Comparison of ENCODE assay signal across 10 mouse cellular contexts in genomic region chr10:30587037-30587436, GRCm38 (mm10). TPM values are rescaled to one million over a fixed set of nuclear protein-coding genes. Genes with fewer than 3 reads are reported as not detected.
DNase-seq lines count a peak whose midpoint lies in the region; ATAC-seq and TF ChIP-seq lines count a peak whose summit lies in the region.
"Had no signal": no experiment of that assay in that cellular context is flagged by ENCODE, and none has a peak within 500 bp of the region (broad histone marks: within the 10 kb centered on the region; RNA-seq: fewer than 3 reads in every experiment).

No protein-coding gene starts in this region.

- no peaks in the 10 kb centered on the region for H3K27me3 ChIP-seq in heart, adult 2 months (ENCODE audit: control insufficient read depth, insufficient read depth, low read length)
- H3K27me3 ChIP-seq in midbrain, embryonic 14.5 days (ENCODE audit: control insufficient read depth, insufficient read depth, low read length), result no peaks in the 10 kb centered on the region
- no peaks in the 10 kb centered on the region for H3K27me3 ChIP-seq in midbrain, embryonic 13.5 days
- H3K27me3 ChIP-seq: liver, embryonic 15.5 days had no signal

- TF ChIP-seq POLR2A in heart, adult 2 months (IDR thresholded peaks at IDR 0.05; ENCODE audit: insufficient read depth, low read depth, low read length), result no peak

- no peak overlapping the region for H3K4me3 ChIP-seq in heart, adult 2 months
- no peak overlapping the region for H3K4me3 ChIP-seq in midbrain, embryonic 14.5 days (replicated peaks; ENCODE audit: low read depth, low read length)
- no peak overlapping the region for H3K4me3 ChIP-seq in midbrain, embryonic 13.5 days (replicated peaks)
- H3K4me3 ChIP-seq: liver, embryonic 15.5 days had no signal

- no peak overlapping the region for H3K9ac ChIP-seq in heart, adult 2 months (ENCODE audit: low read depth, low read length)
- H3K9ac ChIP-seq in midbrain, embryonic 14.5 days (replicated peaks; ENCODE audit: low read length), result no peak overlapping the region
- H3K9ac ChIP-seq in midbrain, embryonic 13.5 days (replicated peaks), result no peak overlapping the region
- H3K9ac ChIP-seq: liver, embryonic 15.5 days had no signal

- no peak overlapping the region for H3K4me2 ChIP-seq in midbrain, embryonic 14.5 days (ENCODE audit: low read length)
- no peak overlapping the region for H3K4me2 ChIP-seq in midbrain, embryonic 13.5 days (replicated peaks)
- H3K4me2 ChIP-seq: liver, embryonic 15.5 days had no signal

- H3K9me3 ChIP-seq in midbrain, embryonic 14.5 days (ENCODE audit: control insufficient read depth, low read length), result no peaks in the 10 kb centered on the region
- H3K9me3 ChIP-seq in midbrain, embryonic 13.5 days, result no peaks in the 10 kb centered on the region
- H3K9me3 ChIP-seq: liver, embryonic 15.5 days had no signal

- peak; percentile 40 for TF ChIP-seq CTCF in heart, adult 2 months (IDR thresholded peaks at IDR 0.05)

- WGBS in heart, adult 2 months, result 63% methylated on average over 5 of the region's 5 CpGs
- WGBS in midbrain, embryonic 14.5 days, result 73% methylated on average over 5 of the region's 5 CpGs
- 65% methylated on average over 5 of the region's 5 CpGs for WGBS in midbrain, embryonic 13.5 days

- ATAC-seq in midbrain, embryonic 14.5 days (ENCODE audit: low FRiP score, low TSS enrichment), result no peak
- ATAC-seq in midbrain, embryonic 13.5 days, result no peak

- no peaks in the 10 kb centered on the region for H3K36me3 ChIP-seq in heart, adult 2 months (ENCODE audit: control insufficient read depth, insufficient read depth, low read length)
- peaks cover 45% of the 10 kb centered on the region for H3K36me3 ChIP-seq in midbrain, embryonic 14.5 days (ENCODE audit: control insufficient read depth, insufficient read depth, low read length)
- H3K36me3 ChIP-seq in midbrain, embryonic 13.5 days, result peaks cover 36% of the 10 kb centered on the region

- no peaks in the 10 kb centered on the region for H3K4me1 ChIP-seq in heart, adult 2 months (ENCODE audit: control insufficient read depth, insufficient read depth, low read length)
- no peaks in the 10 kb centered on the region for H3K4me1 ChIP-seq in midbrain, embryonic 14.5 days (ENCODE audit: control insufficient read depth, insufficient read depth, low read length)
- H3K4me1 ChIP-seq in midbrain, embryonic 13.5 days (replicated peaks), result no peaks in the 10 kb centered on the region
- H3K4me1 ChIP-seq: liver, embryonic 15.5 days had no signal

- no peak for TF ChIP-seq EP300 in heart, adult 2 months (IDR thresholded peaks at IDR 0.05; ENCODE audit: insufficient read depth, low read depth, low read length)

- no peaks in the 10 kb centered on the region for H3K79me2 ChIP-seq in heart, adult 2 months (replicated peaks; ENCODE audit: control insufficient read depth, insufficient read depth, low read length)

- DNase-seq in heart, adult 2 months, result no peak
- DNase-seq in heart, postnatal 10 days, result no peak
- DNase-seq in midbrain, embryonic 14.5 days, result peak; percentile 67
- peak; percentile 20 for DNase-seq in brain, embryonic 18.5 days (ENCODE audit: low read depth, low spot score)
- DNase-seq in naive thymus-derived CD4-positive, alpha-beta T cell, adult 2 months (ENCODE audit: low read depth), result peak; percentile 15
- DNase-seq in adrenal gland, postnatal 10 days, result no peak
- no peak for DNase-seq in adrenal gland, postnatal 4 days (ENCODE audit: low spot score in 2 of 2)
- DNase-seq: cerebellum, adult 11-12 months had no signal

- no peak overlapping the region for H3K27ac ChIP-seq in heart, adult 2 months
- H3K27ac ChIP-seq in midbrain, embryonic 14.5 days (replicated peaks; ENCODE audit: low read depth, low read length), result no peak overlapping the region
- no peak overlapping the region for H3K27ac ChIP-seq in midbrain, embryonic 13.5 days
- H3K27ac ChIP-seq: liver, embryonic 15.5 days had no signal

- intact Hi-C loops in heart, adult 2 months (cut with DNase I), result no loop called here
- intact Hi-C loops in heart, postnatal 10 days (cut with DNase I), result loop anchor here (10.0 kb wide), 1 partner anchor 1052 kb away; the partner anchor contains the start of gene Rspo3

RNA-seq across cellular contexts. Expression of gene Trmt11, which starts 13.5 kb away (rescaled TPM):
- total RNA-seq in heart, adult 2 months (2021), result 1 to 10 TPM; 4.3 to 6.4 TPM
- polyA plus RNA-seq in heart, adult 2 months (2012; rRNA removed), result 1.1 and 3.0 TPM in 2 replicates
- total RNA-seq in heart, postnatal 10 days (2021), result 1 to 10 TPM; 6.0 to 6.3 TPM
- polyA plus RNA-seq in midbrain, embryonic 14.5 days (2014; fragmentation: Nextera tagmentation; extraction: Ambion mirVana), result 19.7 TPM in 2 replicates
- 24.0 and 28.5 TPM in 2 replicates for polyA plus RNA-seq in midbrain, embryonic 13.5 days (2015; fragmentation: Nextera tagmentation; extraction: Ambion mirVana)
- total RNA-seq in adrenal gland, postnatal 10 days (2021), result 10 to 100 TPM in 1 of 2 experiments, 1 to 10 TPM in 1; 7.3 to 11.5 TPM
- 10 to 100 TPM; 10.8 to 13.1 TPM for total RNA-seq in adrenal gland, postnatal 4 days (2021)

RNA-seq across cellular contexts. Expression of gene Hint3, which starts 42.4 kb away (rescaled TPM):
- total RNA-seq in heart, adult 2 months (2021), result 10 to 100 TPM; 70.1 to 92.3 TPM
- polyA plus RNA-seq in heart, adult 2 months (2012; rRNA removed), result 22.4 and 40.4 TPM in 2 replicates
- total RNA-seq in heart, postnatal 10 days (2021), result 10 to 100 TPM; 51.6 to 52.4 TPM
- polyA plus RNA-seq in midbrain, embryonic 14.5 days (2014; fragmentation: Nextera tagmentation; extraction: Ambion mirVana), result 21.8 TPM in 2 replicates
- 22.2 and 22.6 TPM in 2 replicates for polyA plus RNA-seq in midbrain, embryonic 13.5 days (2015; fragmentation: Nextera tagmentation; extraction: Ambion mirVana)
- 10 to 100 TPM; 42.9 to 44.3 TPM for total RNA-seq in adrenal gland, postnatal 10 days (2021)
- total RNA-seq in adrenal gland, postnatal 4 days (2021), result 10 to 100 TPM; 28.5 to 30.9 TPM

Comparison
In these comparisons a context has a peak if more than half of its experiments do, and no peak if none do; other contexts are left out.
1. DNase-seq: peak in midbrain, embryonic 14.5 days (single experiment), brain, embryonic 18.5 days (single experiment) and naive thymus-derived CD4-positive, alpha-beta T cell, adult 2 months (single experiment); none in heart, adult 2 months (0 of 2), heart, postnatal 10 days (0 of 2), adrenal gland, postnatal 10 days (single experiment) and adrenal gland, postnatal 4 days (0 of 2).